Mouse (Mus musculus): ENCODE measurements around the gene Alox5ap. TPM values are rescaled to one million over a fixed set of nuclear protein-coding genes. Genes with fewer than 3 reads are reported as not detected.

Alox5ap gene
- total RNA-seq, 2 experiments from 2014 or later = 9.8 to 12.4 TPM

DNA sequence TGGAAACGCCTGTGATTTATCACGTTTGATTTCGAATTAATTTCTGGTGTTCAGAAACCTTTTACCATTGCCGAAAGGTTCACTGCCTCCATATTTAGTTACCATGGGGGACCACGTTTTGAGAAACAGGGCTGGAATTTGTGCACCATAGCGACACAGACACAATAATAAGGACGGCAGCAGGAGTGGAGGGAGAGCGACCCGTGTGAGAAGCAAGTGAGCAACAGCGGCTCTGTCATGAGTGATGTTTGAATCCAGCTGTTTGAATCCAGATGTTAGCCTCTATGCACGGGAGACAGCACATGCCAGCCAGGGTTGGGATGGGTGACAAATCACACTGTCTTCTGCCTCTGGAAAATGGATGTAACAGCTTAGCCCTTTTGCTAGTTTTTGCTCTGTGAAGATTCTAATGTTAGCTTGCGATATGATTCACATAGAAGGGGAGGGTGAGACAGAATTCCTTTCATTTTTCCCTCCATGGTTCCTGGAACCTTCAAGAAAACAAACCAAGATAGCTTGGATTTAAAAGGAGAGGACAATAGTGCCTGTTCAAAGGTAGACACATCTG lies 50.0 kb downstream of the Alox5ap start:
- DNase-seq = no peak

DNA sequence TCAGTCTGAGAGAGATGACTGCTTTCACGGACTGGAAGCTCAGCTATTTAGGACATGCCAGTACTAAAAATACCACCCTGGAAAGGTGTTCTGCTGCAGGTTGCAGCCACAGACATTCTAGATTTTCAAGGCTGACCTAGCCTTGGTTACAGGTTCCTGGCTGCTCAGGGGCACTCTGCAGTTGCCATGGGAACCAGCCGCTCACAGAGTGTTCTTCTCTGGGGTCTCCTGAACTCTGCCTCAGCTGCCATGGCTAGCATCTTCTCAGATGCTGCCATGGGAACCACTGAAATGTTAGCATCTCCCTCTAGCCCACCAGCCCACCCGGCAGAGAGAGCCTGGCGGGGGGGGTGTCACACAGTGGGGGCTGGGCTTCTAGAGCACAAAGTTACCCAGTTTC lies 52.4 kb downstream of the Alox5ap start:
- DNase-seq = no peak

- DNase-seq = no peak
Measured at GRCm38 (mm10) chr5:149319874-149320323, 55.3 kb downstream of the Alox5ap start.

GRCm38 (mm10) chr5:149320534-149321482 lies 56.2 kb downstream of the Alox5ap start:
- DNase-seq = peak; percentile 53 to 58

- DNase-seq = no peak
Measured at GRCm38 (mm10) chr5:149321909-149322841, 57.6 kb downstream of the Alox5ap start.

DNA sequence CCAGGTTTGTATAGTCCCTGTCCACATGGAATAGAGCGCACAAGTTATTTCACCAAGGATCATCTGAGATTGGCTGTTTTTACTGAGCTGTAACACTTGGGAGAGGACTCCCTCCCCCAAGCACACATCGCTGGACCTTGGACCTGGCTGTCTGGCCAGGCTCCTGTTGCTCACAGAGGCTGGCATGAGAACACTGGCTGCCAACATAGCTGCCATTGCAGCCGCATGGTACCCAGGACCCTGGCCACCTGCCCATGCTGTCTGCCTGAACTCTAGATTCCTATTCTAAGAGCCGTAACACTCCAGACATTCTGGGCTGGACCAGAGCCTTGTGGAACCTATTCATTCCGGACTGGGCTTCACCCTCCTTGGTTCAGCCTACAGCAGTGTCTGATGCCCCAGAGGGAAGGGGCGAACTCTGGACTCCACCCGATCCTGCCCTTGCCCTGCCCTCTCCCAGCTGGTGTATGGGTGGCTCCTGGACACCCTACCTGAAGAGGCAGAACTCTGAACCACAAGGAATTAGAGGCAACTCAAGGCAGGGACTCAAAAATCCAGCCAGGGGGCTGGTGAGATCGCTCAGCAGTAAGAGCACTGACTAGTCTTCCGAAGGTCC lies 58.5 kb downstream of the Alox5ap start:
- DNase-seq = no peak

- DNase-seq = no peak
Measured at GRCm38 (mm10) chr5:149324739-149325138, 60.2 kb downstream of the Alox5ap start.

DNA sequence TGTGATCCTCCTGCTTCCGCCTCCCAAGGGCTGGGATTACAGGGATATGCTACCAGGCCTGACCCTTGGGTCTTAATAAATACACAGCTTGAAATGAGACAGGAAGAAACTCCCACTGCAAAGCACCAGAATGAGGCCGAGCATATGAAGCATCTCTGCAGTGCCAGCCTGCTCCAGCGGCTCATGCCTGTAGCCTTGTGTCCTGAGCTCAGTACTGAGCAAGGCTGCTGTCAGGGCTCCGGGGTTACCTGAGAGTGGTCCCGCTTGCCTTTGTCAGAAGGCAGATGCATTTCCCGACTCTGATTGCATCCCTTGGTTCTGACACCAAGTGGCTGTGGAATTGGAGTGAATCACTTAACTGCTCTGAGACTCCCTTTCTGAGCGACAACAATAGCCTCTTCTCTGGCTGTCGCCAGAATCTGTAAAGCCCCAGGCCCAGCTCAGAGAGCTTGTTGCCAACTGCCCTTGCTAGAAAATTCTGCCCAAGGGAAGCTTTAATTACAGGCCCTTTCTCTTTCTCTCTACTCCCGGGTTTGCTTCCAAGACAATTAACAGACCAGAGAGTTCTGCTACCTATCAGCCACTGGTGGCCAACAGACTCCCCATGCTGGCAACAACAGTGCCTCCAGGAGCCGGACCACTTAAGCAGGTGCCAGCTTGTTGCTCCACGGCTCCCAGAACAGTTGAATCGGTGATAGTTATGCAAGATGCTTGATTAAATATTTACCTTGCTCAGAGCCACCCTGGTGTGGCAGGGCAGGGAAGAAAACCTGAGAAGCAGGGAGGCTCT lies 64.7 kb downstream of the Alox5ap start:
- DNase-seq = no peak

- DNase-seq = no peak
Measured at GRCm38 (mm10) chr5:149330601-149331000, 66.0 kb downstream of the Alox5ap start.

DNA sequence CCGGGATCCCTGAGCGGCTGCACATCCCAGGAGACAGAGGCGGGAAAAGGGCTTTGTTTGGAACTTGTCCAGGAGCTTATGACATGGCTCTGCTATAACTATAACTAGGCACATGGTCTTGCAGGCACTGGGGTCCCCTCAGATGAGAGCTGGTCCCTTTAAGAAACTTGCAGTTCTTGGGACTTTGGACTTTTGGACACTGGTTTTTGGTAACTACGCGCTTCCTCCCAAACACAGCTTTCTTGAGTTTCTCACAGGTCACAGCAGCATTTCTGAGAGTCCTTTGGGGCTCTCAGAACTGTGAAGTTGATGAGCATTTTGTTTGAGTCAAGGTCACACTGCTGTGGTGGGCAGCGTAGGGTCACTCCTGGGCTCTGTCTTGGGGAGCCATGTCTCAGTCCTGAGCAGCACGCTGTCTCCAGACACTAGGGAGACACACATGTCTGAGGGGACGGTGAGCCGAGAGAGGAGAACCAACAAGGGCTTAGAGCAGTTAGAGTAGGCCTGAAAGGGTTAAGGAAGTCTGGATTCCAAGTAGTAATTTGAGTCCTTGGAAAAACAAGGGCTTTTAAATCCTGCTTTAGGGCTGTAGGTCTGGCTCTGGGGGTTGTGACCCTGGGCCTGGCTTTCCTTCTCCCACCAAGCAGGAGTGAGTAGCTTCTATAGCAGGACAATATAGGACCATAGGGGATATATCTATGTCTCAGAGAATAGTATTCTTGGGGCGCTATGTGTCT lies 67.0 kb downstream of the Alox5ap start:
- no peak for DNase-seq

DNA sequence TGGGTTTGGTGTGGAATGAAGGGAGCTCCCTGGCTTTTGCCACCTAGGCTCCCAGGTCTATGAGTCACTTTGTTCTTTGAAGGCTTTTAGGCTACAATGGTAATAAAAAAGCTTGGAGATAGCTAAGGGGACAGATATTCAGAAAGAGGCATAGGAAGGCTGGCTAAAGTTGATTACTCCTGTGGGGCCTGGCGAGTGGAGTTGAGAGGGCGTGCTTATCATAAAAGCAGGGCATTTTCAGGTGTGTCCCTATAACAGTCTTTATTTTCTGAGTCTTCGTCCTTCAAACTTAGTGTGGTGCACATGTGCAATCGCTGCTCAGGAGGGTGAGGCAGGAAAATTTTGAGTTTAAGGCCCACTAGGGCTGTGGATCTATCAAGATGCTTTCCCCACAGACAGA lies 68.2 kb downstream of the Alox5ap start:
- DNase-seq = no peak

GRCm38 (mm10) chr5:149333941-149334698 lies 69.6 kb downstream of the Alox5ap start:
- no peak for DNase-seq

GRCm38 (mm10) chr5:149335009-149335408 lies 70.4 kb downstream of the Alox5ap start:
- peak; percentile 41 to 45 for DNase-seq

GRCm38 (mm10) chr5:149335563-149336238 lies 71.1 kb downstream of the Alox5ap start:
- peak; percentile 81 to 84 for DNase-seq

DNA sequence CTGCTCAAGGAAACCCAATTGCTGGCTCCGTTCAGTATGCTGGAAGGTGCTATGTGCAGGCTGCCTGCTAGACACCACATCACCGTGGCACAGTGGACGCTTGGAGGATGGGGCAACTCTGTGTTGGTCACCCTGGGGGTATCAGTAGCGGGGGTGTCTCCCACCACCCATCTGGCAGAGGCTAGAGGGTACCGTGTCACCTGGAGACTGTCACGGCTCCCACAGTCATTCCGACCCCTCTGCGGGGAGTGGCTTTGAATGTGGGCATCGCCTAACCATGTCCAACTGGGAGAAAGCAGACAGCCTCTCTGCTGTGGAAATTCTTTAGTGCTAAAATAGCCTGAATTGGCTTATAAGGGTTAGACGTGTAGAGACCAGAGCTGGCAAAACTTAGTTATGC lies 72.6 kb downstream of the Alox5ap start:
- no peak for DNase-seq
